Mouse (Mus musculus) forelimb bud, embryonic 11.5 days (tissue): ENCODE measurements around the gene Mfsd9.

Experiments
- DNase-seq: peaks from one replicate; pipeline ENCODE4 v3.0.0-alpha.2; 2012; ENCODE audit warnings: low read depth, low spot score

Gene Mfsd9

DNA sequence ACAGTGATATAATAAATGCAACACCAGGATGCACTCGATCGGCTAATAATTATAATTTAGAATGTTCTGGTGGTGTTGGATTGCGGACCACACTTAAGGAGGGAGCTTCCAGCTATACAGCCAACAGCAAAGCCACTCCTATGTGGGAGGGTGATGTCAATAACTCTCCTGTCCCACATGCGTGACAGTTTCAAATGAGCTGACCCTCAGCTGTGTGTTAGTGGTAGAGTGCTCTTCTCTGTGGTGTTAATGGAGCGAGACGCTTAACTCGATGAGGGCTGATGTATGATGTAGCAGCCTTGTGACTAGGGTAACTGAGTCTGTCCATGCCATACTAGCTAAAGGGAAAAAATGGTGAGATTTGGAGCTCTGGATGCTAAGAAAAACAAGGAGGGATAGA, 7.0 kb downstream of the Mfsd9 start:
- no peak for DNase-seq

DNA sequence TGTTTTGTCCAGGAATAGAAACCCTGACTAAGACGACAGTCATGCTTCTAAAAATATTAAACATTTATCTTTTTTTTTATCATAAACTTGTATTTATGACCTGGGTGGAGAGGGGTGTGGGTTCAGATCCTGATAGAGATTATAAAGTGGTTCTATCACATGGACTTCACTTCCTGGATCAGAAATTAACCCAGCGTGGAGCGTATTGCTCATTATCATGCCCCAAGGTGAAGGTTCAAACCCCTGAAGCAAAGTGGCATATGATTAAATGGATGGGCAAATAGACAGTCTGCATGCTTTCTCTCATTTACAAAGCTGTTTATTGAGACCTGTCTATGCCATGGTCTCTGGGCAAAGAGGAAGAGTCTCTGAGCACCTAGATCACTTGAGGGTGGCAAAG, 13.7 kb downstream of the Mfsd9 start:
- no peak for DNase-seq

DNA sequence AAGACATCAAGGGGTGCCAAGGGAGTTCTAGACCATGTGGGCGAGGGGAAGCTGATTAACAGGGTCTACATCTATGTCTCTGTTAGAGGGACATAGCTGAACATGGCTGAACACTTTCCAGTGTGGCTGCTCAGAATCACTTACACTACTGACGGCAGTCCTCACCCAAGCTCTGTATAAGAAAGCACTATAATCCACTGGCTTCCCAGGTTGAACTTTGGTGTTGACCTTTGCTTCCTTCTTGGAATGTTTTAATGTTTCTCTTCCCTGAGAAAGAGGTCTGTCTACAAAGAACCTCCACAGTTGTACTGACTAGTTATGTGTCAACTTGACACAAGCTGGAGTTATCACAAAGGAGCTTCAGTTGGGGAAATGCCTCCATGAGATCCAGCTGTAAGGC, 14.4 kb downstream of the Mfsd9 start:
- no peak for DNase-seq

DNA sequence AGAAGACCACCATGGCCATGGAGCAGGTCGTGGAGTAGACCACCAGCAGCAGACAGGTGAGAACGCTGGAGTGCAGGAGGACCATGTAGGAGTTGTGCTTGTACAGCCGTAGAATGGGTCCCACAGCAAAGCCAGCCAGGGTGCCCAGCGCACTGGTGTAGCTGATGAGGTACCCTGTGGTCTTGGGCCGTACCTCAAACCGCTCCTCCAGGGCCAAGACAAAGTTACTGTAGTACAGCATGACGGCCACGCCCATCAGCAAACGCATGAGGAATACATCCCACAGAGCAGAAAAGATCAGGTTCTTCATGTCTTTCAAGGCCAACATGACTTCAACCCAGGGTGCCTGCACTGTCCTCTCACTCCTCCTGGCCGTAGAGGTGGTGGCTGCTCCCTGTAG, 16.4 kb downstream of the Mfsd9 start:
- DNase-seq = no peak

DNA sequence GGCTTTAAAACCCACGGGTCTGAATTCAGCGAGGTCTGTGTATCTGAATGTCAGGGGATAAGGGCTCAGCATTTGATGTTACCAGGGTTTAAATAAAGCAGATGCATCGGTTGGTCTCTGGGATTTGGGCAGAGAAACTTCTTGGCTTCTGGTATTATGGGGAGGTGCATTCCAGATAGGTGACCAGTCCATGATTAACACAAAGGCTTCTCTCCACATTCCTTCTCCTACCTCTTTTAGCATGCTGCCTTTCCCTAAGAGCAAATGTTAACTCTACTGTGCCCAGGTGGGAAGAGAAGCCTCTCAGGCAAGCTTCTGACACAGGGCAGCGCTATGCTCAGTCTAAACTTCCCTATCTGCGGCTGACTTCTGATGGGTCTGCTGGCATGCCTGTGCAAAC, 17.3 kb downstream of the Mfsd9 start:
- DNase-seq = no peak

DNA sequence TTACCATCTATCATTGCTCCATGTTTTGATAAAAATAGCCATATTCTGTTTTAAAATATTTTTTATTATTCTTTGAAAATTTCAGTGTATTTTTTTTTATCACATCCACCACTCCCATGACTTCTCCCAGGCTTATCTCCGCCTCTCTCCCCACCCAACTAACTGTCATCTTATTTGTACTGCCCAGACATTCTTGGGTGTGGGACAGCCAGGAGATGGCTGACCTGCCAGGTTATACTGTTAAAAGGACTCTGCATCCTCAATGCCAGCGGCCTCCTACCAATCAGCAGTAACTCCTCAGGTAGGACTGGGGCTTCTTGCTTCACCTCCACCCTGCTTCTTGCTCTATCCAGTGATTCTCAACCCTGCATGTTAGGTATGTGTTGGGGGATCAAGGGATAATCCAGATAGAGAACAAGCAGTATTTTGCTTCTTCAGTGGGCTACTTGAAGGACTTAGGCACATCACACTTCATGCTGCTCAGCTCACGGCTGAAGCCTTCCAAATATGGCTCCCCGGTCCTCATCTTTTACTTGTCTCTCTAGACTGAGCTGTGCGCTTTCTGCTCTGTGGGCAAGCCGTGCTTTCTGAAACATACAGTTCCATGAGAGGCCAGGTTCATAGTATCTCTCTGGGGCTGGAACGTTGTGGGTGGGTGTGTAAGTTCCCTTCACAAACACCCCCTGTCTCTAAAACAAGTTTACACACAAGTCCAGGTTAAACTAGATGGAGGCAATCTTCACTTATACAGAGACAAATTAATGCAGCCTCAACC, 19.1 kb downstream of the Mfsd9 start:
- no peak for DNase-seq

DNA sequence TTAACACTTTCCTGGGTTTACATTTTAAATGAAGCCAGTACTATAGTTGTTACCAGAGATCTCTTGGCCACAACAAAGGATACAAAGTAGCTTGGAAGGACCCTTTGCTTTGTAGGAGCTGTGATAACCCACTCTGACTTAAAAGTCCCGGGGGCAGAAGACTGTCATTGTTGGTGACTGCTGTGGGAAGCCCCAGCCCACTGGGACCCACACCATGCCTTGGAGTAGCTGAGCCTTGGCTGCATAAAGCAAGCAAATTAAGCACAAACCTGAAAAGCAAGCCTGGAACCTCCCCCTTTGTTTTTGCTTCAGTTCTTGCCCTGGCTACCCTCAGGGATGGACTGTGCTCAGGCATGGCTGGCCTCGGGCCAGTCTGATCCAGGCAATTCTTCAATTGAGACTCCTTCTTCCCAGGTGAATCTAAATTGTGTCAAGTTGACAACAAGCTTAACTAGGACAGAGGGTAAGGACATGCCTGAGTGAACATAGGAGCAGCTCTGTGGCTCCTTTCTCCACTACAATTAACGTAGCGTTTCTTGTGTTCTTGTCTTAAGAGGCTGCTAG, 21.1 kb downstream of the Mfsd9 start:
- DNase-seq = no peak

DNA sequence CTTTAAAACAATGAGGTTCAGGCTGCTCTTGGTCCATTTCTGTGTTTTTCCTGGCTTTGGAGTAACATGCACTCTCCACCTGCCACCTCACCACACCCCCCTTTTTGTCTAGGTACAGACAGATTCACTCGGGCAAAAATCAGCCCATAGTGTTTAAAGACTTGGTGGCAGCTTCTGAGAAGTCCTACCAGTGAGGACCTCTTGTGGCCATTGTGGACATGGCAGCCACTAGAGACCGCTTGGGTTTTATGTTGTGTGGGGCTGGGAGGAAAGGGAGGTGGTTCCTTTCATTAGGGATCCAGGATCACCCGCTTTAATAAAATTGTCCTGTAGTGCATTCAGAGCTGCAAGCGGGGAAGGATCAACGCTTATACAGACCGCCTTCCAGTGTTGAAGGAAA, 21.9 kb downstream of the Mfsd9 start:
- DNase-seq = peak; percentile 46

DNA sequence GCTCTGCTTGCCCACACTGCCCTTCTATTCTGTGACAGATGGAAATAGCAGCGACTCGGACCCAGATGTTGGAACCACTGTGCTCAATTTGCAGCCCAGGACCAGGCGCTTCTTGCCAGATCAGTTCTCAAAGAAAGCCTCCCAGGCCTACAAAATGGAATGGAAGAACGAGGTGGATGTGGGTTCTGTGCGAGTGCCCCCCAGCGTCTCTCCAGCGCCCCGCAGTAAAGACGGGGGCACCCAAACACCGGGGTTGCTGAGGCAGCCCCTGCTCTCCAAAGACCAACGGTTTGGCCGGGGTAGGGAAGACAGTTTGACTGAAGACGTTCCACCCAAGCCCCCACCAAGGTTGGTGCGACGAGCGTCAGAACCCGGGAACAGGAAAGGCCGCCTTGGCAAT, 22.9 kb downstream of the Mfsd9 start:
- DNase-seq = no peak

DNA sequence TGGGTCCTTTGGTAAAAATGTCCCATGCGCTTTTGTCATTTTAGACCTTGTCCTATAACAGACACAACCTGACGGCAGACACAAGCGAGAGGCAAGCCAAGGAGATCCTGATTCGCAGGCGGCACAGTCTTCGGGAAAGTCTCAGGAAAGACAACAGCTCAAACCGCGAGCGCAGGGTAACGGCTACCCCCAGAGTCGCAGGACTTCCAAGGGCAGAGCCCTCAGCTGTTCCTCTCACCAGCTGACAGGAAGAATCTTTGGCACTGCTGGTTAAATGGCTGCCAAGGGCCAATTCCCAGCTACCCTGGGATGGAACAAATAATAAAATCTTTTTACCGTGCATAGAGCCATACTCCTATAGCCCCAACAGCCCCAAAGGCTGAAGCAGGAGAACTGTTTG, 25.0 kb downstream of the Mfsd9 start:
- DNase-seq = no peak

DNA sequence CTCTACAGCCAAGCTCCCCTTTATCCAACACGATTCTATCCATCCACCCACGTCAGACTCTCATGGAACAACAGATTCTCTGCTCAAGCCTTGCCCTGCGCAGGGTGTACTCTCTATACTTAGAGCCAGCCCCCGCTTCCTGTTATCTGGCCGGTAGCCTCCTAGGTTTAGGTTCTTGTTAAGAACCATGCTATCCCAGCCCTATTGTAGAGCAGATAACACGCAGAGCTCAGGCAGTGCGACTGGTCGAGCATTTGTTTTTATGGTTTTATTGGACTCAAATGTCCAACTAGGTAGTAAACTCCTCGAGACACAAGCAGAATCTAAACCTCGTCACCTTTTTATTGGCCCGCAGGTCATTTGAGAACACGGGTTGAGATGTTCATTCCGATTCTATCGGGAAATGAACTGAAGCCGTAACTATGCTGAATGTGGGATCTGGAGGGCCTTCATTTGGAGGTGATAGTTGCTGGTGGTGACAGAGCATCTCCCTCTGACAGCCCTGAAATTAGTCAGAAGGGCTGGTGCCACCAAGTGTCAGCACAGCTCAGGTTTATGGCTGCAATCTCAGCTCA, 25.7 kb downstream of the Mfsd9 start:
- DNase-seq = no peak

DNA sequence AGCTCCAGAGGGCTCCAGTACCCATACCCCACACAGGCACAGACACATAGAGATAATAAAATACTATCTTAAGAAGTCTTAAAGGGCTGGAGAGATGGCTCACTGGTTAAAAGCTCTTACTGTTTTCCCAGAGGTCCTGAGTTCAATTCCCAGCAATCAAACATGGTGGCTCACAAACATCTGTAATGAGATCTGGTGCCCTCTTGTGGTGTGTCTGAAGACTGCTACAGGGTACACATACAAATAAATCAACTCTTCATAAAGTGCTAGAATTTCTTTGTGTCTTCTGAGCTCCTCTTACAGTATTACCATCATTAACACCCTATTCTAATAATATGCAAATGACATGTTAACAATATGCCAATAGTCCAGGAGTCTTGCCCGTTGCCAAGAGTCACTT, 26.4 kb downstream of the Mfsd9 start:
- no peak for DNase-seq

DNA sequence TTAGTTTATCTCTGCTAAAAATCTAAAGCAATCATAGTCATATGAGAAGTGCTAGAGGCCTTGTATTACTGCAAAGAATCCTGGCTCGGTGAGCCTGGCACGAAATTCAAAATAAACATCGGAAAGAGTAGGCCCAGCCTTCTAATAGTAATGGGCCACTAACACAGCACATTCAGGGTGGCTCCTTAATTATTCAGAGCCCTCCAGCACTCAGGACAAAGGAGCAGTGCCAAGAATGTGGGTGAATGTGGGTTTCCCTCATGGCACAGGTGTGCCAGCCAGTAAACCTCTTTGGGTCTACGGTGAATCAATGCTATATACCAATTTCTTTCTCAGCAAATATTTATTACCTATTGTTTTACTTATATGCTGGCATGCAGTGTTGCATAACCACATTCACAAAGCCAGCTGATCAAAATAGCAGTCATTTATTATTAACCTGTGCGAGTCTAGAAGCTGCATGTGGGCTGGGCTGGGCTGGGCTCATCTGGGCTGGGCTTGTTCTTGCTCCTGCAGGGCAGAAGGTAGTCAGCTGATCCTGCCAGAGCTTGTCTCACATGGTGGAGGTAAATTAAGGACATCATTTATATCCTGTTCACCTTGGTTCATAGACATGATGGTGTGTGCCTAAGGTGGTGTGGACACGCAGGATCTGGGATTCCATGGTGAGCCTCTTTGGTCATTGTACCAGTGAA, 30.6 kb downstream of the Mfsd9 start:
- DNase-seq = no peak

DNA sequence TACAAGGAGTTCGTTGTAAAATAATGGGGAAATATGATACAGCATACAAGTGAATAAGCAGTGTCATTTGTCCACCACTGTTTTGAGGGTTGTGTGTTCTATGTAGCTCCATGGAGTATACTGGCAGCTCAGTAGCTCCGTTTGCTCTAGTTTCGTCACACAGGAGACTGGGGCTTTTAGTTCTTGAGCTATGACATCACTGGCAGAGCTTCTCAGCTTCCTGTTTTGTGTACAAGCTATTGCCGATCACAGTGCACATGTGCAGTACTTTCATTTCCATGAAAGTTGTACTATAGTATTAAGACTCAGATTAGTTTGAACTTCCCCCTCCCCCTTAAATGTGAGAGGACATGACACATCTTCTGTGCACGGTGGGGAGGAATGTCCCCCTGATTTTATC, 44.4 kb downstream of the Mfsd9 start:
- DNase-seq = no peak

DNA sequence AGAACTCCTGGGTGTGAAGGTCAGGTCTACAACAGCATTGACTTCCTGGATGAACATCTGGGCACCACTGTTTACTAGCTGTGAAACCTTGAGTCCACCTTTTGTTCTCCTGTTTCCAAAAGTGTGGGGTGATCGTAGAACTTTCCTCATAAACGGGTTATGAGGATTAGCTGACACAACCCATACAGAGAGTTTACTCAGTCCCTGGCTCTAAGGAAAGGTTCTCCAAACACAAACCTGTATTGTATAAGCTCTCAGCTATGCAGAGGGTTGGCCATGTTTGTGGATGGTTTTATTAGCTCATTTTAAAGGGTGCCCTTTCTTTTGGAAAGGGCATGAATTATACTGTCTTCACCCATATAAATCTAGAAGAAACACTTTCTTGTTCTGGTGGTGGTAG, 49.7 kb downstream of the Mfsd9 start:
- DNase-seq = peak; percentile 24

DNA sequence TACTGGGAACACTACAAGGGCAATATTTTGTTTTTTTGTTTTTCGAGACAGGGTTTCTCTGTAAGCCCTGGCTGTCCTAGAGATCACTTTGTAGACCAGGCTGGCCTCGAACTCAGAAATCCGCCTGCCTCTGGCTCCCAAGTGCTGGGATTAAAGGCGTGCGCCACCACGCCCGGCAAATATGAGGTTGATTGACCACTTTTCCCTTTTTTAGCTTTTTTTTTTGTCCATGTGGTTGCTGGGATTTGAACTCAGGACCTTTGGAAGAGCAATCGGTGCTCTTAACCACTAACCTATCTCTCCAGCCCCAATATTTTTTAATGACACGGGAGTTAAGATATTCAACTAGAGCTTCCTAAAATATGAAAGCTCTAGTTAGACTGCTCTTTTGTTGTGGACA, 52.2 kb downstream of the Mfsd9 start:
- DNase-seq = peak; percentile 36

DNA sequence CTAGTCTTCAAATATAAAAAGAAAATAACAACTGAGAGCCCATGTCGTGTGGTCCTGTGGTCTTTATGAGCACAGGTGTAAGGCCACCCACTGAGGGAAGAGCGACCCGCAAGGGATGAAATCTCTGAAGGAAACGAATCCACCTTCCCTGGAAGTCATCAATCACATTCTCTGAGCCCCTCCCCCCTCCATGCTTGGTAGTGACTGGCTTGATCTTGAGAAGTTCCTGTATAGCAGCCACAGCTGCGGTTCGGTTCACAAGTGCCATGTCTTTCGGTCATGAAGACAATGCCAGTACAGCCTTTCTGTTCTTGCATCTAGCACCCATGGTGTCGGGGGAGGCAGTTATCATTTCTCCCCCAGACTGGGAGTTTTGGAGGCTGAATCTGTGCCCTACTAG, 52.8 kb downstream of the Mfsd9 start:
- DNase-seq = no peak

DNA sequence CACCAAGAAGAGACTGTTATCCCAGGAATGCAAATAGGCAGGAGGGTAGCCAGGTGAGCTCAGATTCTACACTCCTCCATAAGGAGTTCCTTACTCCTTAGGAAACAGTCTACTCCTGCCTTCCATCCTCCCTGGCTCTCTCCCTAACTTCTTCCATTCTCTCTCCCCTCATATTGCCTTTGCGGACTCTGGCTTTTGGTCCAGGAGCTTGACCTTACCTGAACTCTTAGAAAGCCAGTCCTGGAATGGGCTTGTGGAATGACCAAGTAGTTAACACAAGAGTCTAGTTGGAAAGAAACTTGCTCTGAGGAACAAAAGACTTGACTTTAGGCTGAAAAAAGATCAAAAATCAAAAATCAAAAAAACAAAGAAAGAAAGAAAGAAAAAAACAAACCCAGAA, 61.9 kb downstream of the Mfsd9 start:
- DNase-seq = no peak

DNA sequence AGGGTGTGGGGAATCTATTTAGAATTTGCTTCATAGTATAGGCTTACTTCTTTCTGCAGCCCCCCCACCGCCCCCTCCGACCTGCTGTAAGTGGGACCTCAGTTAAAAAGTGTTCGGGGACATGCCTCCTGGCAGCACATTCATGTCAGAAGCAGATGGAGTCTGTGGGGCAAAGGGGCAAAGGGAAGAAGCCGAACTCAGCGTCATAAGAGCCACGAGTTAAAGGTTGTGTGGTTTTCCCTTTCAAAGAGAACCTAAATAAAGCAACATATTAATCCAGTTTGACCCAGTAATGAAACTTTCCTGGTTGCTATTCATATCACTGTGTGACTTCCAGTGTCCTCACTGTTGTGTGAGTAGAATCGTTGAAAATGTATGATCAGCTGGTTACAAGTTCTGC, 63.1 kb downstream of the Mfsd9 start:
- no peak for DNase-seq

DNA sequence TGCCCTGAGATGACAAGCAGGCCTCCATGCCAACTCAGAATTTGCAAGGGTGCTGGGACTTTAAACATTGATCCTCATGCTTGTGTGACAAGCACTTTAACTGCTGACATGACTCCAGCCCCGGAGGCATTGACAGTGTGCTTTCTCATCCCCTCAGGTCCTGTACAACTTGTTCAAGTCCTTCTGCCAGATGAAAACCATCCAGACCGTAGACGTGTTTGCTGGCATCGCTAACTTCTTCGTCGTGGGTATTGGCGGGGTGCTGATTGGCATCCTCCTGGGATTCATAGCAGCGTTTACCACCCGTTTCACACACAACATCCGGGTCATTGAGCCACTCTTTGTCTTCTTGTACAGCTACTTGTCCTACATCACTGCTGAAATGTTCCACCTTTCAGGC, 64.4 kb downstream of the Mfsd9 start:
- no peak for DNase-seq
